Mouse (Mus musculus): ENCODE results near the gene Cx3cl1.

DNA sequence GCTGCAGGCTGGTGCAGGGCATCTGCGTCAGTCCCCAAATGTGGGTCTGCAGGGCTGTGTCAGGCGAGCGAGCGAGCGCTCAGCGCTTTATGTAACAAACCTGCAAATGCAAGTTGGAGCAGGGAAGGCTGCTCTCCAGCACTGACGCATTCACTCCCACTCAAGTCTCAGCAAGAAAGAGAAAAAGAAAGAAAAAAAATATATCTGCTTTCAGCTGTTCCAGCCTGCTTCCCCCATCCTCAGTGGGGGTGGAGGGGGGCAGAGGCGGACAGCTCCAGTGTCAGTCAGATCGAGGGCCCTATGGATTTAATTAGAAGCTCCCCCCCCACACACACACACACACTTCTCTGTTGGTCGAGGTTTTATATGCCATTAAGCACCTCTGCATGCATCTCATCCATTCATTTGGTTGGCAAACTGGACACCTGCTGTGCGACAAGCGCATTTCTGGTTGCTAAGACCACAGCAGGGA lies 1.9 kb downstream of the Cx3cl1 start:
- no peak for TF ChIP-seq EP300 (IDR thresholded peaks at IDR 0.05; ENCODE audit: insufficient read depth, low read depth, low read length)
- TF ChIP-seq POLR2A (IDR thresholded peaks at IDR 0.05; ENCODE audit: insufficient read depth, low read length): no peak
